Mouse (Mus musculus) forebrain, embryonic 14.5 days (tissue): ENCODE measurements around the gene Tpst2. TPM values are rescaled to one million over a fixed set of nuclear protein-coding genes. Genes with fewer than 3 reads are reported as not detected.
A peak's percentile ranks its signal among the peaks of the same experiment; 100 is the strongest.
"Not testable (repeated sequence)": the region's sequence is repeated elsewhere in the genome, so short reads cannot be mapped to it uniquely, and the experiment has no call there.

Source experiments
- ATAC-seq: fragments of 200-750 bp; cut with Nextera tagmentation; 2 replicates; pipeline ENCODE4 v1.8.0; 2017; ENCODE audit warnings: mild to moderate bottlenecking, moderate library complexity
- DNase-seq: peaks from one replicate; pipeline ENCODE4 v3.0.0-alpha.2; 2015; ENCODE audit warnings: low spot score
- H3K27ac ChIP-seq: fragments of 300-500 bp; sonication (generic); 2 replicates; pipeline ENCODE4 v1.5.1; 2014; ENCODE audit warnings: low read depth, mild to moderate bottlenecking, control low read depth, low read length, moderate library complexity
- H3K27me3 ChIP-seq: fragments of 300-500 bp; sonication (generic); replicated peaks from 2 replicates; pipeline ENCODE4 v1.6.1; 2014; ENCODE audit warnings: low read length, control low read depth, mixed read lengths; ENCODE audit not compliant: control insufficient read depth, insufficient read depth
- H3K36me3 ChIP-seq: fragments of 300-500 bp; sonication (generic); 2 replicates; pipeline ENCODE4 v1.6.1; 2014; ENCODE audit warnings: low read length, control low read depth; ENCODE audit not compliant: control insufficient read depth, insufficient read depth
- H3K4me1 ChIP-seq: fragments of 300-500 bp; sonication (generic); 2 replicates; pipeline ENCODE4 v1.6.1; 2014; ENCODE audit warnings: antibody characterized with exemption, low read length, control low read depth; ENCODE audit not compliant: control insufficient read depth, insufficient read depth
- H3K4me2 ChIP-seq: fragments of 300-500 bp; sonication (generic); 2 replicates; pipeline ENCODE4 v1.6.1; 2014; ENCODE audit warnings: mild to moderate bottlenecking, control low read depth, low read length
- H3K4me3 ChIP-seq: fragments of 300-500 bp; sonication (generic); 2 replicates; pipeline ENCODE4 v1.5.1; 2014; ENCODE audit warnings: low read depth, low read length, control low read depth
- H3K9ac ChIP-seq: fragments of 300-500 bp; sonication (generic); 2 replicates; pipeline ENCODE4 v1.6.1; 2014; ENCODE audit warnings: mild to moderate bottlenecking, low read length, control low read depth, moderate library complexity
- H3K9me3 ChIP-seq: fragments of 300-500 bp; sonication (generic); replicated peaks from 2 replicates; pipeline ENCODE4 v1.6.1; 2016; ENCODE audit warnings: low read length, control low read depth, mixed read lengths; ENCODE audit not compliant: control insufficient read depth
- WGBS: fragments of 180-500 bp; shearing (Covaris S2); extraction: QIAGEN DNeasy Blood & Tissue Kit; methylation state at CpG from one replicate; pipeline ENCODE4 v1.1.7; 2014; 5-methylcytosine and 5-hydroxymethylcytosine counted together
- polyA plus RNA-seq: library from polyadenylated mRNA; unstranded; fragments of >200 nt; fragmentation: Nextera tagmentation; extraction: Ambion mirVana; gene quantifications from 2 replicates; pipeline ENCODE4 v1.2.1, GENCODE M21; 2014

Tpst2 gene
- polyA plus RNA-seq, 1 experiment from 2014 or later, result 29.5 TPM

DNA sequence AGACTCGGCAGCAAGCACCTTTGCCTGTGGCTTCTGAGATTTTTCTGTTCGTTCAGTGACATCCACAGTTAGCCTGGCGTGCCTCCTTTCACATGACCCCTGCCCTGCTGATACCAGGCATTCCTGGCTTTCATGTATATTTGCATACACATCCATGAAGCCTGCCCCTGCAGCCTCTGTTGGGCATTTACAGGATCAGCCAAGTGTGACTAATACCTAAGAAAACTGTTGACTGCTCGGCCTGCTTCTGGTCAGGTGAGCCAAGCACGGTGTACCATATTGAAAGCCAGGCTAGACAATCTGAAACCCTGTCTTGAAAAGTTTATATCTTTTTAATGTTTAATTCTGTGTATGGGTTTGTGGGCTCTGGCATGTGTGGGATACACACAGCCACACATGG is 40.0 kb downstream of the Tpst2 start:
- H3K27me3 ChIP-seq, result no peaks in the 10 kb centered on the region
- no peaks in the 10 kb centered on the region for H3K9me3 ChIP-seq
- no peak overlapping the region for H3K9ac ChIP-seq
- no peak overlapping the region for H3K4me3 ChIP-seq
- H3K4me1 ChIP-seq, result no peaks in the 10 kb centered on the region
- peaks cover 24% of the 10 kb centered on the region for H3K36me3 ChIP-seq
- H3K4me2 ChIP-seq, result no peak overlapping the region
- DNase-seq (no peak), ATAC-seq (no peak)
- H3K27ac ChIP-seq, result no peak overlapping the region
- 71% methylated on average over 5 of the region's 5 CpGs for WGBS

DNA sequence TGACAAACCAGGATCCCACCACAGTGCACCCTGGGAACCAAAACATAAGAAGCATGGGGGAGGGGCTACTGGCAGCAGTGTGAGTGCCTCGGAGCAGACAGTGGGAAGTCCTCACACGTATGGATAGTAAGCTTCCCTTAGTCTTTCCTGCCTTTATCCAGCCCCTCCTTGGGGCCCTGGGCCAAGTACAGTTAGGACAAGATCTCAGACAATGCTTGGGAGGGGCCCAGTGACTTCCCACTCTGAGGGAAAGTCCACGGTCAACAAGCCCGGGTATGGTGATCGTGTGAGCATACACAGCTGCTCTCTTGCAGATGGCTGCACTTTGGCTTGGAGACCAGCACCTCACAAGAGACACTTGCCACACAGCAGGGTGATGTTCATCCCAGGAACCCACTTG is 40.8 kb downstream of the Tpst2 start:
- H3K27me3 ChIP-seq, result no peaks in the 10 kb centered on the region
- no peaks in the 10 kb centered on the region for H3K4me1 ChIP-seq
- ATAC-seq (no peak), DNase-seq (no peak)
- no peak overlapping the region for H3K27ac ChIP-seq
- H3K9me3 ChIP-seq, result no peaks in the 10 kb centered on the region
- H3K4me3 ChIP-seq, result no peak overlapping the region
- no peak overlapping the region for H3K4me2 ChIP-seq
- H3K9ac ChIP-seq, result no peak overlapping the region
- peaks cover 21% of the 10 kb centered on the region for H3K36me3 ChIP-seq
- WGBS, result 69% methylated on average over 5 of the region's 5 CpGs

- not testable (repeated sequence) for H3K27ac ChIP-seq, H3K27me3 ChIP-seq, H3K9me3 ChIP-seq, DNase-seq, H3K4me1 ChIP-seq, H3K4me3 ChIP-seq, H3K4me2 ChIP-seq, H3K9ac ChIP-seq, ATAC-seq
- WGBS, result 51% methylated on average over 2 of the region's 2 CpGs
- H3K36me3 ChIP-seq, result peaks cover 10% of the 10 kb centered on the region
These were observed 42.9 kb downstream of the Tpst2 start for GRCm38 (mm10) chr5:112319343-112319742.

DNA sequence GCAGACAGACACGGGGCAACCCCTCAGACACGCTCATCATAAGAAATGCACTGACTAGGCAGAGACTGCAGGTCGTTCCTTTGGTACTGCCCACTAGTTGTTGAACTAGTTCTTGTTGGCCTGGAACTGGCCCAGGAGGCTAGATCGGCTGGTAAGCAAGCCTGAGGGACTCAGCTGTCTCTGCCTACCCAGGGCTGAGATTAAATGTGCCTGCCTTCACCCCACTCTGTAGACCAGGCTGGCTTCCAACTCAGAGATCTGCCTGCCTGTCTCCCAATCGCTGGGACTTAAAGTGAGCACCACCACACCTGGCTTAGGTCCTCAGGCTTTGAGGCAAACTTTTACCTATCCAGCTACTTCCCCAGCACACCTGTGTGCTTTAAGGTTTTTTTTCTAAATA is 43.9 kb downstream of the Tpst2 start:
- 84% methylated on average over 5 of the region's 5 CpGs for WGBS

DNA sequence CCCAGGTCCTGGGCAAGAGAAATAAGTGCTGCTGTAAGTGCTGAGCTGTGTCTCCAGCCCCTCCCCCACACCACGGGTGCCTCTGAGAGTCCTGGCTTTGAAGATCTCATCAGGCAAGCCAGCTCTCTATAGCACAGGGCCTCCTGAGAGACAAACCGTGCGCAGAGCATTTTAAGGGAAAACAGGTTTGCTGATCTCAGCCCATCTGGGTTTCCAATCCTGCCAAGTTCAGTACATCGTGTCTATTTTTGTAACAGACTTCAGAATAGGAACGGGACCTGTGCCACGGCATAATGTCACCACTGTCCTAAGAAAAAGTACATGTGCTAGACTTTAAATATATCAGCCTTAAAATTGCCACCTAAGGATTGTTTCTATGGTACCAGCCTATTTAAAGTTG is 44.4 kb downstream of the Tpst2 start:
- H3K27ac ChIP-seq, result no peak overlapping the region
- peak; percentile 9 for DNase-seq
- H3K9ac ChIP-seq, result no peak overlapping the region
- WGBS, result 68% methylated on average over 6 of the region's 6 CpGs
- no peak overlapping the region for H3K4me2 ChIP-seq
- no peaks in the 10 kb centered on the region for H3K9me3 ChIP-seq
- H3K4me3 ChIP-seq, result no peak overlapping the region
- no peak for ATAC-seq
- no peaks in the 10 kb centered on the region for H3K27me3 ChIP-seq
- no peaks in the 10 kb centered on the region for H3K36me3 ChIP-seq
- no peaks in the 10 kb centered on the region for H3K4me1 ChIP-seq

More for the DNA sequence above, 43.9 kb downstream of the Tpst2 start:
- H3K27ac ChIP-seq, result no peak overlapping the region
- ATAC-seq, result no peak
- H3K4me3 ChIP-seq, result no peak overlapping the region
- no peak overlapping the region for H3K9ac ChIP-seq
- H3K9me3 ChIP-seq, result no peaks in the 10 kb centered on the region
- peaks cover 3% of the 10 kb centered on the region for H3K36me3 ChIP-seq
- H3K27me3 ChIP-seq, result no peaks in the 10 kb centered on the region
- H3K4me2 ChIP-seq, result no peak overlapping the region
- DNase-seq, result no peak
- H3K4me1 ChIP-seq, result no peaks in the 10 kb centered on the region

- WGBS, result 68% methylated on average over 4 of the region's 4 CpGs
- Histone ChIP-seq H3K27ac (no peak overlapping the region), H3K27me3 (no peaks in the 10 kb centered on the region), H3K36me3 (no peaks in the 10 kb centered on the region), H3K9ac (no peak overlapping the region), H3K4me1 (no peaks in the 10 kb centered on the region), H3K4me2 (no peak overlapping the region), H3K4me3 (no peak overlapping the region), H3K9me3 (no peaks in the 10 kb centered on the region)
- DNase-seq, result no peak
- ATAC-seq, result no peak
These were observed 44.9 kb downstream of the Tpst2 start for GRCm38 (mm10) chr5:112321376-112321775.

- Histone ChIP-seq H3K36me3 (peaks cover 6% of the 10 kb centered on the region), H3K27me3 (no peaks in the 10 kb centered on the region), H3K9ac (no peak overlapping the region), H3K4me2 (no peak overlapping the region), H3K4me1 (peaks cover 5% of the 10 kb centered on the region), H3K9me3 (no peaks in the 10 kb centered on the region), H3K4me3 (no peak overlapping the region), H3K27ac (no peak overlapping the region)
- no peak for DNase-seq
- 88% methylated on average over 6 of the region's 6 CpGs for WGBS
- no peak for ATAC-seq
These were observed 46.8 kb downstream of the Tpst2 start for GRCm38 (mm10) chr5:112323246-112323645.

DNA sequence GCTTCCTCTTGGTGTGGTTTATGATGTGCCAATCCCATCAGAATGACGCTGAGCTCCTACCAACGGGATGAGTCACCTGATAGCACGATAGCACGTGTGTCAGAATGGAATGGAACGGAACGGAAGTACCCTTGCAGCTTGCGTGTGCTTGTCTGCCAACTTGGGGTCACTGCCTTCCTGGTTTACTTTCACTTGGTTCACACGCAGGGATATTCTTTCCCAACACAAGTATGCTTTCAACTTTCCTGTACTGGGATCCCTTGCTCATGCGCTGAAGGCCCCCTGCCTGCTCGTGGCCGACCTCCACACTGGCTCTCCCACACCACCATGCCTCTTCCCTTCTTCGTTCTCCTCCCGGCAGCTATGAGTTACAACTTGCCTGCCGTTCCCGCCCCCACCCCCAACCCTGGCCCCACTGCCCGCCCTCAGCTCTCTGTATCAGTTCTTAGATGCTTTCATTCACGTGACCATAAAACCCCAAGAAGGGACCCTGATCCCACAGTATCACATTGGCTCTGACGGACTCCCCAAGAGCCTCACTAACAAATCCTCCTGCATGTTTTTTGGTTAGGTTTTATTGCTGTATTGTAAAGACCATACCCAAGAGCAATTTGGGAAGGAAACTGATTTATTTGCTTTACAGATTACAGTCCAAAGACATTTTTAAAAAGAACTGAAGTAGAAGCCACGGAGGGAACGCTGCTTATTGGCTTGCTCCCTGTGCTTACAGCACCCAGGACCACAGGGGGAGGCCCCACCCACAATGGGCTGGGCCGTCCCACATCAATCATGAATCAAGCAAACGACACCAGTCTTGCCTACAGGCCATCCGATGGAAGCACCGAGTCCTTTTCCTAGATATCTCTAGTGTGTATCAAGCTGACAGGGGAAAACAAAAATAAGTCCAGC is 48.4 kb downstream of the Tpst2 start:
- no peak overlapping the region for H3K9ac ChIP-seq
- H3K36me3 ChIP-seq, result peaks cover 21% of the 10 kb centered on the region
- no peak overlapping the region for H3K27ac ChIP-seq
- peaks cover 5% of the 10 kb centered on the region for H3K4me1 ChIP-seq
- no peaks in the 10 kb centered on the region for H3K9me3 ChIP-seq
- DNase-seq (peak; percentile 27), ATAC-seq (no peak)
- H3K27me3 ChIP-seq, result no peaks in the 10 kb centered on the region
- peak overlapping the region; percentile 70; the same call in 1 of the 2 replicates for H3K4me2 ChIP-seq
- H3K4me3 ChIP-seq, result no peak overlapping the region
- WGBS, result 37% methylated on average over 24 of the region's 24 CpGs
